Mouse (Mus musculus) urinary bladder, adult 2 months (tissue): ENCODE measurements around the gene Mrap2. TPM values are rescaled to one million over a fixed set of nuclear protein-coding genes. Genes with fewer than 3 reads are reported as not detected.
"Not testable (repeated sequence)": the region's sequence is repeated elsewhere in the genome, so short reads cannot be mapped to it uniquely, and the experiment has no call there.

Experiments
- DNase-seq: peaks from one replicate; pipeline ENCODE4 v3.0.0; 2022; ENCODE audit warnings: low spot score
- polyA plus RNA-seq: library from polyadenylated mRNA; depleted of rRNA; stranded (reverse); fragments of >200 nt; gene quantifications from 2 replicates; pipeline ENCODE4 v1.2.3, GENCODE M21; 2012; rRNA removed

The Mrap2 gene
- polyA plus RNA-seq = 0.03 and 0.09 TPM in 2 replicates

- DNase-seq = peak; percentile 37
Measured at GRCm38 (mm10) chr9:87144106-87144505, at the start of gene Mrap2. Mrap2 (plus strand) TSS chr9:87144306.

DNA sequence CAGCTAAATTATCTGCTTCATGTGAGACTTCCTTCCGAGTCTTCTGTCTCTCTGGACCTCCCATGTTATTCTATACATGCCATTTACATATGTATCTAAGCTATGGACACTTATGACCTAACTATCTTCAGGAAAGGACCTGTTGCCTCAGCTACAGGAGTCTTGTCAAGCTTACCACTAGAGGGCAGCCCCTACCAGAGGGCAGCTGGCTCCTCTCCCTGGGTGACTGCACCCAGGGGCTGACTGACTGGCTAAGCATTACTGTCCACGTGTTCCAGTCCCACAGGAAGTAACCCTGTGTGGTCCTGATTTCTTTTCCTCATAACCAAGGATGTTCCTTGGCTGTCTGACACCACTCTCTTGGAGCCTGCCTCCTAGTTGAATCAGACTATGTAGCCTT lies 46.1 kb upstream of the Mrap2 start:
- no peak for DNase-seq

DNA sequence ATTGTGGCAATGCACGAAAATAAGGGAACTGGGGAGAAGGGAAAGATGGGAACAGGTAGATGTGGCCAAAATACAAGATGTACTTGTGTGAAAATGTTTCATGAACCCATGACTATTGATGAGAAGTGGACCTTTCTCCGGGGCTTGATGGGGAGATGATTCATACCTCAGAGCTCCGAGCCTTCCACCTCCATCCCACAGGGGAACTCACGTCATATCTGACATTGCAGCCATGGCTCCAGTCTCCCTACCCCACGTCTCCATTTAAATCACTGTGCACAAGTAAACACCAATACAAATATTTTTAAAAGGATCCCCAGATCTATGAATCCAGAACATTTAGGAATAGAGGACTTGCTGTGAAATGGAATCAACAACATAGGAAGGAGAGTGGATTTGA lies 29.1 kb upstream of the Mrap2 start:
- no peak for DNase-seq

DNA sequence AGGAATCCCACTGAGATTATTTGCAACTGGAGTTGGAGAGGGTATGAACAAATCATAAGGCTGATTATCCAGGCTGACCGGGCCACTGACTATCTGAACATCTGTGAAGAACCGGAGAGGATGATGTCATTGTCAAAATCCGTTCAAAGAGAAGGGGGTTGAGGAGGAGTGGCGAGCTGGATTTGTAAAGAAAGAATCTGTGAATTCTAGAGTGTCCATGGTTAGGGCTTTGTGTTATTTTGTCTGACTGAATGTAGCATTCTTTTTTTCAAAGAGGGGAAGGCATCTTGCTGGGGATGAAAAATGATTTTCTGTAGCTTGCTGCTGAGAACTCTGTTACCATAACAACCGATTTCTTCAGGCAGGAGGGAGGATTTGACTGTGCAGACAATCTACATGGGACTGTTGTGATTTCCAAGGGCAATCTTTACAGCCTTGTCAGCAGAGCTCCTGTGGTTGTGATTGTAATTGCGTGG lies 28.6 kb upstream of the Mrap2 start:
- DNase-seq = no peak

GRCm38 (mm10) chr9:87115978-87116377 lies 28.1 kb upstream of the Mrap2 start:
- no peak for DNase-seq

- no peak for DNase-seq
Measured at GRCm38 (mm10) chr9:87118996-87119395, 25.1 kb upstream of the Mrap2 start.

DNA sequence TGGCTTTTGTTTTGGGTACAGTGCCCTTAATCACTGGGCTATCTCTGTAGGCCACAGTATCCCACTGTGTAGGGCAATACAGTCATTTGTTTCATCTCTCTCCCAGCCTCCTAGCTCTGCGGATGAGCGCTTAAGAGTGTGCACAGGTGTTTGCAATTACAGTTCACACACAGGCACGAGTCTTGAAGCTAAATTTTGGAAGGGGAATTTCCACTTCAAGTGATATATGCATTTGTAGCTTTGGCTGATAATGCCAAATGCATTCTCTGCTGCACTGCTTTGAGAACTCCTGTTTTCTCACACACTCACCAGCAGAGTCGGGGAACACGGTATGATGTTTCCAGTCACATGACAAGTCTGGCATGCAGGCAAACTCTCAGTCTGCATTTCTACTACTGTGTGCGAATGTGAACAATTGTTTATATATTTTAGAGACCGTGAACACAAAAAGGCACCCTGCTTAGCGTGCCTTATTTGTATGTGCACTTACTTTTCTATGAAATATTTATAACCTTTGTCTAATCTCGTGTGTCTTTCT lies 22.1 kb upstream of the Mrap2 start:
- DNase-seq = no peak

DNA sequence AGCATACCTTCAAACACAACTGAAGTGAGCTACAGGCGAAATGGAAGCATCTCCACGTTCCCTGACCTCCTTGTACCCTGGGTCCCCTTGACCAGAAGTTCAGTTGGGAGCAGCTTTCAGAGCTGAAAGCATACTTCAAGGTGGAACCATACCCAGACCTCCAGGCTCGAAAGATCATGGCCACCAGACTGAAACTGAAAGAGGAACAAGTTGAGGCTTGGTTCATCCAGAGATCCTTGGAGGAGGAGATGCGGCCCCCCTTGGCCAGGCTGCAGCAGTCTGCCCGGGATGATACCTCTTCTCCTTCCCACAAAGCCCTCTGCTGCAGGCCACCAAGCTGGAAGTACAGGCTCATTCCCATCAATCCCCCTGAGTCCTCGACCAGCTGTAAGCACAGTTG lies 17.1 kb upstream of the Mrap2 start:
- DNase-seq = not testable (repeated sequence)

- DNase-seq = no peak
Measured at GRCm38 (mm10) chr9:87135765-87136558, 8.1 kb upstream of the Mrap2 start.

GRCm38 (mm10) chr9:87143076-87143475 lies 1.0 kb upstream of the Mrap2 start:
- DNase-seq = no peak

GRCm38 (mm10) chr9:87144532-87144931 lies 426 bp downstream of the Mrap2 start:
- DNase-seq = no peak

DNA sequence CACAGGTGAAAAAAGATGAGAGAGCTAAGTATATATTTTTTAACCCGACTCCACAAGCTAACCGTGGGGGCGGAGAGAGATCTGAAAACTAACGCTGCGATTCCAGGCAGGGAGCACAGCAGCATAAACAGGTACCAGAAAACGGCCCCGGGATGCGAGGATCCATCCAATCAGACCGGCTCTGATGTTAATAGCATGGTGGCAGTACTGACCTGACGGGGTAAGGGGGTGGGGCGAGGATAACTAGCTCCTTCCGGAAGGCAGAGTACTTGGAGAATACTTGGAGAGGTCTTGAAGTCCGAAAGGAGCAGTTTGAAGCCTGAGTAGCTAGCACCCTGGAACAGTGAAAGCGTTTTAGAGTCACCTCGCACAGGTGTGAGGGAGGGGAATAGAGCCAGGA lies 1.1 kb downstream of the Mrap2 start:
- no peak for DNase-seq

- no peak for DNase-seq
Measured at GRCm38 (mm10) chr9:87145671-87146070, 1.6 kb downstream of the Mrap2 start.

GRCm38 (mm10) chr9:87146400-87146799 lies 2.3 kb downstream of the Mrap2 start:
- DNase-seq = no peak

DNA sequence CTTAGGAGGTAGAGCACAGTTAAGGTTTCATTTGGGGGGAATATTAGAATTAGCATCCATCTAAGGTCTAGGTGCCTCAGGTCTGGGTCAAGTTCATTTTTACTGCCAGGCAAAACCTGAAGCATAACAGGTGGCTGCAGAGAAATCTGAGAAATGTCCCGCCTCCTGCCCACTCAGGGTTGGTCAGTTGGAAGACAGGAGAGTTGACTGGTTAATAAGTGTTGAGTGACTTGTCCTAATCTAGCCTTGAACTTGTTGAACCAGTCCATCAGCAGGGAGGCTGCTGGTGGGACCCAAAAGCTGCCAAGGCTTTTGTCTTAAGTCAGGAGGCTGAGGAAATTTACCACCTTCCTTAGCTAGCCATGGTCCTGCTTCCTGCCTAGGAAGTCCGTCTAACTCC lies 3.8 kb downstream of the Mrap2 start:
- no peak for DNase-seq

GRCm38 (mm10) chr9:87152641-87153325 lies 8.7 kb downstream of the Mrap2 start:
- no peak for DNase-seq

DNA sequence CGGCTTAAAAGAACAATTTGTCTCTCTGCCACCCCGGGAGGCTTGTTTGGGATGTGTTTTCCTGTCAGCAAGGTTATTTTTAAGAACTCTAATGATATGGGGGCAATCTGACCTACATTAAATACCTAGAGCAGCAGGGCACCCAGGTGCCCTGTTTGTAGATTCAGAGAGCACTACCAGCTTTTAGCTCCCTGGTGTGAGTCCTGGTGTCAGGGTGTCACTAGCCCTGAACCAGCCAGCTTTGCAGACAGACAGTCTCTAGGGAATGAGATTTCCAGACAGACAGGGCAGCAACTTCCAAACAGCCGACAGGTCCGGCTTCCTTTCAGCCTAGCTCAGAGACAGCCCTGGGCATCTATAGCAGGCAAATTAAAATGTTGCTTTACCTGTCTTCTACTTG lies 18.5 kb downstream of the Mrap2 start:
- no peak for DNase-seq

DNA sequence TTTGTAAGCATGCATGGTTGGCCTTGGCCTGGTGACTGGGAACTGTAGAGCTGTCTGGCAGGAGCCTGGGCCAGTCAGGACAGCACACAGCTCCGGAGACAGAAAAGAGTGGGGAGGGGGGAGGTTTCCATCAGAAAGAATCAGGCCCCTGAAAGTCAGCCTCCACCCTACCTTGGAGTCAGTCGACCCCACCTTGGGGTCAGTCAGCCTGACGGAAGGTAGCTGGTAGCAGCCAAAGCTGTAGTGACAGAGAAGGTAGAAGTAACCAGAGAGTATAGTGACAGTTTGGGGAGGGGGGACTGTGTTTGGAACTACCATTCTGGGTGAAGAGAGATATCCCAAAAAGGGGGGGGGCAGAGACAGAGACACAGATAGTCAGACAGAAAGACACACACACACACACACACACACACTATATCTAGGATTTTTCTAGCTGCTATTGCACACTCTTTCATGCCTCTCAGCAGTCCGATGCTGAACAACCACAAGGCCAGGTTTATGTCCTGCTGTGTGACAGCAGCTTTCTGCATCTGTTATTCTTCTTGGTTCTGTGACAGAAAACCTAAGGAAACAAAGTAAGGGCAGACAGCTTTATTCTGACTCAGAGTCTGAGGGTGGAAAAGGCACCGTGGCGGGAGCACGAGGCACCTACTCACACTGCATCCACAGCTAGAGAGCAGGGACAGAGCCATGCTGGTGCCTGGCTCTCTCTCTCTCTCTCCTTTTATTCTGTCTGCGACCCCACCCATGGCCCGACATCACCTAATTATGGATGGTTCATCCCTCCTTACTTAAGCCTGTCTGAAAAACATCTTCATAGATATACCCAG lies 23.1 kb downstream of the Mrap2 start:
- DNase-seq = no peak

DNA sequence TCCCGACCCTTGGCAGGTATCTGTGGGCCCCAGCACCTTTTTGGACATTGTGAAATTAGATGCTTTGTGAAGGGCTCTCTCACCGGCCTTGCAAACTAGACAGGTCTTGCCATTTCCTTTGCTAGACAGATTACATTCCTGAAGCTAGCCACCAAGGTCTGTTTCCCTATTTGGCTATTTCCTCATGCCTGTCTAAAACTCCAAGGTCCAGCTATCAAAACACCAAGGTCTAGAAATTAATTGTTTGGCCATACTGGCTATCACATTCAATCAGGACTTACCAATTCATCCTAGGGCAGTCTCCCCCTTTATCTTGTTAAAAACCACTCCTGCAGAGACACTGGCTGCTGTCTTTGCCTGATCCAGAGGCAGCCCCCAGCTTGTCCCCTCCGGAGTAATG lies 23.9 kb downstream of the Mrap2 start:
- no peak for DNase-seq

DNA sequence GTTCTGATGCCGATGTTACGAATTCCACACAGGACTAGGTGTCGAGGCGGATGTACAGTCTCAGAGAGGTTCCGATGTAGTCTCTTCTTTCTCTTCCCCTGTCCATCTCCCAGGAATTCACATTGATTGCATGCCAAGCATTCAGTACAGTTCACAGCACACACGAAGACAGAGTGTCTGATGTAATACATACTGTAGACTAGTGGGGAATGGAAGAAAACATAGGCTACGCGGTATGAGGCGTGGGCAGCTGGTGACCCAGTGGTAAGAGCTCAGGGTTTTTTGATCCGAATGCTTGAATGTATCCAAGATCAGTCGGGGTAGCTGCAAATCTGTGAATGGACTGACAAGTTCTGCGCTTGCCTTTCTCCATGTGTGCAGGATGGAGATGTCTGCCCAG lies 25.0 kb downstream of the Mrap2 start:
- DNase-seq = no peak

GRCm38 (mm10) chr9:87170891-87171290 lies 26.8 kb downstream of the Mrap2 start:
- no peak for DNase-seq

- no peak for DNase-seq
Measured at GRCm38 (mm10) chr9:87171517-87171916, 27.4 kb downstream of the Mrap2 start.
